Mouse (Mus musculus) lung, embryonic 14.5 days (tissue): ENCODE results near the gene Vmn1r20. TPM values are rescaled to one million over a fixed set of nuclear protein-coding genes. Genes with fewer than 3 reads are reported as not detected.
"Not testable (repeated sequence)": the region's sequence is repeated elsewhere in the genome, so short reads cannot be mapped to it uniquely, and the experiment has no call there.

Source experiments
- ATAC-seq: fragments of 200-750 bp; cut with Nextera tagmentation; 2 replicates; pipeline ENCODE4 v1.8.0; 2017; ENCODE audit warnings: mild to moderate bottlenecking, moderate TSS enrichment, moderate library complexity; ENCODE audit not compliant: insufficient read depth
- DNase-seq: peaks from one replicate; pipeline ENCODE4 v3.0.0-alpha.2; 2015
- H3K27ac ChIP-seq: fragments of 300-500 bp; sonication (generic); 2 replicates; pipeline ENCODE4 v1.5.1; 2014; ENCODE audit warnings: low read depth, mild to moderate bottlenecking, moderate library complexity
- H3K27me3 ChIP-seq: fragments of 300-500 bp; sonication (generic); 2 replicates; pipeline ENCODE4 v1.6.1; 2014; ENCODE audit warnings: low read length, control low read depth; ENCODE audit not compliant: insufficient read depth
- H3K36me3 ChIP-seq: fragments of 300-500 bp; sonication (generic); 2 replicates; pipeline ENCODE4 v1.6.1; 2014; ENCODE audit warnings: control low read depth; ENCODE audit not compliant: insufficient read depth
- H3K4me1 ChIP-seq: fragments of 300-500 bp; sonication (generic); 2 replicates; pipeline ENCODE4 v1.6.1; 2014; ENCODE audit warnings: antibody characterized with exemption, control low read depth; ENCODE audit not compliant: insufficient read depth
- H3K4me2 ChIP-seq: fragments of 300-500 bp; sonication (generic); 2 replicates; pipeline ENCODE4 v1.6.1; 2014; ENCODE audit warnings: mild to moderate bottlenecking
- H3K4me3 ChIP-seq: fragments of 300-500 bp; sonication (generic); 2 replicates; pipeline ENCODE4 v1.5.1; 2014; ENCODE audit warnings: low read depth, low read length
- H3K9ac ChIP-seq: fragments of 300-500 bp; sonication (generic); 2 replicates; pipeline ENCODE4 v1.6.1; 2014
- H3K9me3 ChIP-seq: fragments of 300-500 bp; sonication (generic); 2 replicates; pipeline ENCODE4 v1.6.1; 2016; ENCODE audit warnings: low read depth, low read length, control low read depth
- CTCF ChIP-seq: IDR thresholded peaks from 2 replicates; pipeline ENCODE4 v1.5.1; 2016; ENCODE audit warnings: antibody characterized with exemption, low read depth
- WGBS: fragments of 180-500 bp; shearing (Covaris S2); extraction: QIAGEN DNeasy Blood & Tissue Kit; methylation state at CpG from one replicate; pipeline ENCODE4 v1.1.7; 2014; 5-methylcytosine and 5-hydroxymethylcytosine counted together
- polyA plus RNA-seq: library from polyadenylated mRNA; unstranded; fragments of >200 nt; fragmentation: Nextera tagmentation; extraction: Ambion mirVana; gene quantifications from 2 replicates; pipeline ENCODE4 v1.2.1, GENCODE M21; 2014

The Vmn1r20 gene
- polyA plus RNA-seq = not detected in 2 replicates

- H3K9ac ChIP-seq = no peak within 1 kb of the TSS
- H3K4me2 ChIP-seq = no peak within 1 kb of the TSS
- WGBS = 33% methylated on average over 1 of the region's 1 CpGs
- H3K4me3 ChIP-seq = no peak within 1 kb of the TSS
- H3K27ac ChIP-seq = no peak within 1 kb of the TSS
- no peaks in the 10 kb centered on the region for H3K9me3 ChIP-seq
- H3K36me3 ChIP-seq = no peaks in the 10 kb centered on the region
- DNase-seq (no peak), ATAC-seq (no peak)
- H3K27me3 ChIP-seq = no peaks in the 10 kb centered on the region
- H3K4me1 ChIP-seq = no peaks in the 10 kb centered on the region
- TF ChIP-seq CTCF = no peak
Observed at GRCm38 (mm10) chr6:57428630-57429029, at the start of gene Vmn1r20. TSS of gene Vmn1r20 (plus strand) at chr6:57428930.

GRCm38 (mm10) chr6:57395683-57396082 is 33.0 kb upstream of the Vmn1r20 start, which contains the start of gene Vmn1r18:
TSS of gene Vmn1r18 (minus strand) at chr6:57395783.
- no peaks in the 10 kb centered on the region for H3K9me3 ChIP-seq
- ATAC-seq (no peak), DNase-seq (no peak)
- no peaks in the 10 kb centered on the region for H3K4me1 ChIP-seq
- no peak within 1 kb of the TSS for H3K9ac ChIP-seq
- H3K4me3 ChIP-seq = no peak within 1 kb of the TSS
- TF ChIP-seq CTCF = no peak
- no peaks in the 10 kb centered on the region for H3K36me3 ChIP-seq
- no peak within 1 kb of the TSS for H3K27ac ChIP-seq
- no peaks in the 10 kb centered on the region for H3K27me3 ChIP-seq
- no peak within 1 kb of the TSS for H3K4me2 ChIP-seq

- not testable (repeated sequence) for H3K36me3 ChIP-seq, H3K9ac ChIP-seq, H3K4me1 ChIP-seq, H3K27me3 ChIP-seq, DNase-seq, H3K4me3 ChIP-seq, ATAC-seq, H3K4me2 ChIP-seq, H3K9me3 ChIP-seq, H3K27ac ChIP-seq
- WGBS = 59% methylated on average over 3 of the region's 3 CpGs
Observed at GRCm38 (mm10) chr6:57403480-57403879, 25.2 kb upstream of the Vmn1r20 start, which contains the start of gene Vmn1r19. TSS of gene Vmn1r19 (plus strand) at chr6:57403780.

GRCm38 (mm10) chr6:57431196-57431595 is 2.5 kb downstream of the Vmn1r20 start:
- DNase-seq (peak; percentile 33), ATAC-seq (no peak)
- TF ChIP-seq CTCF = peak; percentile 22; the same call in 1 of the 2 replicates
- 67% methylated on average over 1 of the region's 1 CpGs for WGBS
- no peak overlapping the region for H3K4me3 ChIP-seq
- no peaks in the 10 kb centered on the region for H3K27me3 ChIP-seq
- no peak overlapping the region for H3K4me2 ChIP-seq
- H3K36me3 ChIP-seq = no peaks in the 10 kb centered on the region
- no peaks in the 10 kb centered on the region for H3K9me3 ChIP-seq
- no peaks in the 10 kb centered on the region for H3K4me1 ChIP-seq
- no peak overlapping the region for H3K9ac ChIP-seq
- H3K27ac ChIP-seq = no peak overlapping the region

GRCm38 (mm10) chr6:57468161-57468560 is 39.4 kb downstream of the Vmn1r20 start:
- not testable (repeated sequence) for H3K27ac ChIP-seq, H3K36me3 ChIP-seq, H3K27me3 ChIP-seq, ATAC-seq, DNase-seq, H3K4me2 ChIP-seq, H3K9me3 ChIP-seq, H3K9ac ChIP-seq, H3K4me3 ChIP-seq, H3K4me1 ChIP-seq
- WGBS = 26% methylated on average over 3 of the region's 3 CpGs

Other genes with a start within 250 kb of the Vmn1r20 start
- not detected in 2 replicates for gene Vmn1r13, start 225.6 kb upstream of the Vmn1r20 start, polyA plus RNA-seq
- not detected in 2 replicates for gene Vmn1r14, start 197.2 kb upstream of the Vmn1r20 start, polyA plus RNA-seq
- gene Vmn1r15, start 171.0 kb upstream of the Vmn1r20 start, polyA plus RNA-seq = not detected in 2 replicates
- not detected in 2 replicates for gene Vmn1r16, start 99.4 kb upstream of the Vmn1r20 start, polyA plus RNA-seq
- gene Vmn1r17, start 65.2 kb upstream of the Vmn1r20 start, polyA plus RNA-seq = not detected in 2 replicates
- gene Vmn1r18, start 33.1 kb upstream of the Vmn1r20 start, polyA plus RNA-seq = not detected in 2 replicates
- gene Vmn1r19, start 25.1 kb upstream of the Vmn1r20 start, polyA plus RNA-seq = not detected in 2 replicates
- gene Ppm1k, start 106.5 kb downstream of the Vmn1r20 start, polyA plus RNA-seq = 4.7 and 6.0 TPM in 2 replicates
- 3.7 and 3.9 TPM in 2 replicates for gene Herc6, start 152.1 kb downstream of the Vmn1r20 start, polyA plus RNA-seq